Mouse (Mus musculus): ENCODE results near the gene Ubqln4.

DNA sequence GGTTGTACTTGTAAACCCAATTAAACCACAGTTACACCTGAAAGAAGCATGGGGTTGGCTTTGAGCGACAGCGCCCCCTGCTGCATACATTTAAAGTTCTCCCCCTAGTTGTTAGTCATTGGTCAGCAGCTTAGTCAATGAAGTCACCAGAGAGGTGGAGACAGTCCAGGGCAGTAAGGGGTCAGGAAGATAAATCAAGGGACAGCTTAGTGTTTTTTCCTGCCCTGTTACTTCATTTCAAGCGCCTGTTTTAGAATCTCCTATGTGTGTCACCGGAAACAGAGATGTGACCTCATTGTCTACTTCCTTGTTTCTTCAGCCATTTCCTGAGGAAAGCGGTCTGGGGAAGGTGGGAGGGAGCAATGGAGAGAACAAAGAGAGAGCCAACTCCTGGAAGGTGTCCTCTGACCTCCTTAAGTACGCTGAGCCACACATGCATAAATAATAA lies 50.2 kb downstream of the Ubqln4 start:
- TF ChIP-seq CTCF (IDR thresholded peaks at IDR 0.05; ENCODE audit: borderline replicate concordance, extremely low read depth, insufficient read depth, insufficient read length) (peak; percentile 67; the same call in 1 of the 2 replicates), POLR2A (IDR thresholded peaks at IDR 0.05; ENCODE audit: borderline replicate concordance, extremely low read depth, insufficient read depth, insufficient read length, poor library complexity, severe bottlenecking) (no peak)

Measured in brain, embryonic 14.5 days (tissue).